Mouse (Mus musculus): ENCODE measurements around the gene Stxbp1. TPM values are rescaled to one million over a fixed set of nuclear protein-coding genes. Genes with fewer than 3 reads are reported as not detected.

Gene Stxbp1
- polyA plus RNA-seq, 1 experiment = 666 TPM

GRCm38 (mm10) chr2:32761361-32761760 is 85.7 kb downstream of the Stxbp1 start:
- no peak for DNase-seq (ENCODE audit: extremely low spot score in 1 of 2, low spot score in 1 of 2)

- DNase-seq (ENCODE audit: extremely low spot score in 1 of 2, low spot score in 1 of 2) = no peak
Observed at GRCm38 (mm10) chr2:32759001-32759400, 88.0 kb downstream of the Stxbp1 start.

DNA sequence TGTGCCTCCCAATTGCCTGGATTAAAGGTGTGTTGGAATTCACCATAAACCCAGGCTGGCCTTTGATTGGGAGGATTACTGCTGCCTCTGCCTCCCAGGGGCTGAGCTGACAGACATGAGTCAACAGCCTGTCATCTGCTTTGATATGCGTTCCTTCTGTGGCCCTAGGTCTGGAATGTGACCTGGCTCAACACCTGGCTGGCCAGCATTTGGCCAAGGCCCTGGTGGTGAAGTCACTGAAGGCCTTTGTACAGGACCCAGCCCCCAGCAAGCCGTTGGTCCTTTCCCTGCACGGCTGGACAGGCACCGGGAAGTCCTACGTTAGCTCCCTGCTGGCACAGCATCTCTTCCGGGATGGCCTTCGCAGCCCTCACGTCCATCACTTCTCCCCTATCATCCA is 88.5 kb downstream of the Stxbp1 start:
- DNase-seq (ENCODE audit: extremely low spot score in 1 of 2, low spot score in 1 of 2) = no peak

DNA sequence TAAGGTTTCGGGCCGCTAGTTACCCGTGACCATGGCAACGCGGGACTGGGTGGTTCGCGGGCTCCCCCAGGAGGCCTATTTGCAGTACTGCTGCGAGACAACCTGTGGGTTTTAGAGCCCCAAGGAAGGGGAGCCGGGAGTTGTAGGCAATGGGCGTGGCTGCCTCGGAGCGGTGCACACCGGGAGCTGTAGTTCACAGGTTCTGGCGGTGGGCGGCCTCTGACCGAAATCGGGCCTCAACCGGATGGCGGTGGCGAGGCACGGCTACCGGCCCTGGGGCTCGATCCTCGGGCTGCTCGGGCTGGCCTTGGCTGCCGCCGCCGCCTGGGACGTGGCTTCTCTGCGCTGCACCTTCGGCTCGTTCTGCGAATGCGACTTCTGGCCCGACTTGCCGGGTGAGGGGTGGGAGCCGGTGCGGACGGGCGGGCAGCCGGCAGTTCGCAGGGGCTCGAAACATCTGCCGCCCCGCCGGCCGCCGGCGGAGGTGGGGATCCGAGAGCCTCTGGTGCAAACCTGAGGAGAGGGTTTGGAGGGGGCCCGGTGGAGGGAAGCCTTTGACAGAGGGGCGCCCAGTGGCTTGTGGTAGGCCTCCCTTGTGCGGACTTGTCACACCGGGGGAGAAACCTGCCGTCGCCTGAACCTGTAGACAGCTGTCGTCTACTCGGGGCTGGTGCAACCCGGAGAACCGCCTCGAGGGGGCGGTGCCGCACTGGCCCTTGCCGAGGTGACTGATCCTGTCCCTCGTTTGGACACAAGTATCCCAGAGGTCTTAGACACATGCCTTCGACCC is 89.8 kb downstream of the Stxbp1 start, which contains the start of gene Tor2a:
Gene Tor2a (plus strand): TSS at position 179 of the 790 bp plus-strand sequence.
- DNase-seq (ENCODE audit: extremely low spot score in 1 of 2, low spot score in 1 of 2) = peak; percentile 97 to 99

DNA sequence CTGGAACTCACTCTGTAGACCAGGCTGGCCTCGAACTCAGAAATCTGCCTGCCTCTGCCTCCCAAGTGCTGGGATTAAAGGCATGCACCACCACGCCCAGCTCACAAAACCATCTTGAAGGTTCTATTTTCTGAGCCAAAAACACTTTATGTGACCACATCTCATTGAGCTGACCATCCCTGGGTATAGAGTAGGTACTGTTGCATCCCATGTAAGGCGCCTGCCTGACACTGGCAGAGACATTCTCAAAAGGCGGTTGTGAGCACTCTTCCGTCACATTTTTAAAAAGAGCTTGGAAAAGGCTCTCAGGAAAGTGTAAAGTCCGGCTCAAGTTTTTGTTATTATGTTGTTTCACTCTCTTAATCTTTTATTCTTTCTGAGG is 90.4 kb downstream of the Stxbp1 start:
- no peak for DNase-seq (ENCODE audit: extremely low spot score in 1 of 2, low spot score in 1 of 2)

DNA sequence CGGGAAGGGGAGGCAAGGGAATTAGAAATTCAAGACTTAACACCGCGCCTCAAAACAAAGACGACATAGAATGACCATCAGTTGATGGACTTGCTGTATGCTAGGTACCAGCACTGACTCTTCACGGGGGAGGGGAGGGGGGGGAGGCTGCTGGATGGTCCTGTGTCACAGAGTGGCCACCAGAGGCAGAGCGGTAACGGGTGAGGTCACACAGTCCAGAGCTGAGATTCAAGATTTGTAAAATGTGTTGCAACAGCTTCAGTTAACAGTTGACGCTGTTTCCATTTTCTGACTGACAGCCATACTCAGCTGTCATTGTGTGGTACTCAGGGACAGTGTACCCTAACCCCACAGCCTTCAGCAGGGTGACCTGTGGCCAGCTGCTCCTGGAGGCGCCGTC is 94.9 kb downstream of the Stxbp1 start:
- DNase-seq (ENCODE audit: extremely low spot score in 1 of 2, low spot score in 1 of 2) = no peak

DNA sequence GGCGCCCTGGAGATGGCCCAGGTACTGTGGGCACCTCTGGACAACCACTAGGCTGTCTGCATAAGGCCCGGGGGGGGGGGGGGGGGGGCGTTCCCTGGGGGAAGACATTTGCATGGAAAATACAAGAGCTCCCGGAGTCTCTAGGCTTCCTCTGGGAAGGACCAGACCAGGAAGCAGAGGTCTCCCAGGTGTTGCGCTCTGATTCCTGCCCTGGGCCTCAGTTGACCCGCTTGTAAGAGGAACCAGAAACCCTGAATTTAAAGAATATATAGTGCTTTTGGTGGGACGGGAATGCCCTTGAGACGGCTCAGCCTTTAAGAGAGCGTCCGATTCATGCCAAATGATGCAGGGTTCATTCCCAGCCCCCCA is 95.4 kb downstream of the Stxbp1 start:
- no peak for DNase-seq (ENCODE audit: extremely low spot score in 1 of 2, low spot score in 1 of 2)

DNA sequence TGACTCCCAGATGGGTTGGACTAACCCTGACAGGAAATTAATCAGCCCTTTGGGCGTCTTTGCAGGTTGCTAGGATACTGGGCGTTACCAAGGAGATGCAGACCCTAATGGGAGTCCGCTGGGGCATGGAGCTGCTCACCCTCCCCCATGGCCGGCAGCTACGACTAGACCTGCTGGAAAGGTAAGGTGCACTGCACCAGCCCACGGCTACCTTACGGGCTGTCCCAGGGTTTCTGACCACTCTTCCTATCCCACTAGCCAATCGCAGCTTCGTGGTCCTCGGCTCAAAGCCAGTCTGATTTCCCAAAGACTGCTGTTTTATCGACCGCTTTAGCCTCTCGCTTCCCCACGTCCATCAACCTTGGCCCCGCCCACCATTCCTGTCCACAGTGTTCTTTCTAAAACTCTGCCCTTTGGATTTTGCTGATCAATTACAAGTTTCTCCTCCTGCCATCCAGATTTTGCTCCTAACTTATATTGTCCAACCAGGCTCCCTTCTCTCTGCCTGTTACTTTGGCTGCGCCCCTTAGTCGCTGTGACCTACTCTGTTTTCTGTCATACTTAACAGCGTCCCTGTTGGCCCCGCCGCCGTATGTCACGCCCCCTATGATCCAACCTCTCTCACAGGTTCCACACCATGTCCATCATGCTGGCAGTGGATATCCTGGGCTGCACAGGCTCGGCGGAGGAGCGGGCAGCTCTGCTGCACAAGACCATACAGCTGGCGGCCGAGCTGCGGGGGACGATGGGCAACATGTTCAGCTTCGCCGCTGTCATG is 96.0 kb downstream of the Stxbp1 start:
- no peak for DNase-seq (ENCODE audit: extremely low spot score in 1 of 2, low spot score in 1 of 2)

DNA sequence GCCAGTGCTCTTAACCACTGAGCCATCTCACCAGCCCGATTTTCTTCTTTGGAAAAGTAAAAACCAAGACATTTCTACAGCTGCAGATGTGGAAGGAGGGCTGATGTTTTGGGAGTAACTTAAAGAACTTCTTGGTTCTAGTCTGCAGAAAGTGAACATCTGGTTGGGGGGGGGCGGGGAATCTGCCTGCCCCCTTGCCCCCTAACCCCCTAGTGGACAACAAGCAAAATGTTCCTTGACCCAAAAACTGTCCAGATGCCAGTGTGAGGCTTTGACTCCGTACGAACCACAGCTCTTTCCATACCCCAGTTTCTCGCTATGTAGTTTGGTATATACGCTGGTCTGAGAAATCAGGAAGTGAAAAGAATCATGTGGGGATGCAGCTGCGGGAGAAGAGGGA is 96.8 kb downstream of the Stxbp1 start:
- no peak for DNase-seq (ENCODE audit: extremely low spot score in 1 of 2, low spot score in 1 of 2)

DNA sequence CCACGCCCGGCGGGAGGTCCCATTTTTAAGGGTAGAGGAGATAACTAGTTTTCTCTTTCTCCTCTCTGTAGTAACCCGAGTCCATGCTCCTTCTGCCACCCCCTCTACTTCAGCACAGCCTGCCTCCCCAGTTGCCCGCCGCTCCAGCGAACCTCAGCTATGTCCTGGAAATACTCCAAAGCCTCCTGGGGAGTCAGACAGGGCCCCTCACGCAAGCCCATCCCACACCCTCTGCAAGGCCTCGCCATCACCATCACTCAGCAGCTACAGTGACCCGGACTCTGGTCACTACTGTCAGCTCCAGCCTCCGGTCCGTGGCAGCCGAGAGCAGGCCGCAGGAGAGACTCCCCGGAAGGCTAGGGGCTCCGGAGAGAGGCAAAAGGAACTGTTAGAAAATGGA is 98.0 kb downstream of the Stxbp1 start:
- DNase-seq (ENCODE audit: extremely low spot score in 1 of 2, low spot score in 1 of 2) = no peak

- DNase-seq (ENCODE audit: extremely low spot score in 1 of 2, low spot score in 1 of 2) = no peak
Observed at GRCm38 (mm10) chr2:32744272-32744982, 102.6 kb downstream of the Stxbp1 start.

- peak; percentile 79 to 89 for DNase-seq (ENCODE audit: extremely low spot score in 1 of 2, low spot score in 1 of 2)
Observed at GRCm38 (mm10) chr2:32742173-32742531, 104.9 kb downstream of the Stxbp1 start.

GRCm38 (mm10) chr2:32741273-32742172 is 105.5 kb downstream of the Stxbp1 start:
- peak in 1 of 2 experiments; percentile 62 for DNase-seq (ENCODE audit: extremely low spot score in 1 of 2, low spot score in 1 of 2)

- DNase-seq (ENCODE audit: extremely low spot score in 1 of 2, low spot score in 1 of 2) = no peak
Observed at GRCm38 (mm10) chr2:32740916-32741272, 106.2 kb downstream of the Stxbp1 start, which contains the start of gene 6330409D20Rik. TSS of gene 6330409D20Rik (minus strand) at chr2:32741016.

DNA sequence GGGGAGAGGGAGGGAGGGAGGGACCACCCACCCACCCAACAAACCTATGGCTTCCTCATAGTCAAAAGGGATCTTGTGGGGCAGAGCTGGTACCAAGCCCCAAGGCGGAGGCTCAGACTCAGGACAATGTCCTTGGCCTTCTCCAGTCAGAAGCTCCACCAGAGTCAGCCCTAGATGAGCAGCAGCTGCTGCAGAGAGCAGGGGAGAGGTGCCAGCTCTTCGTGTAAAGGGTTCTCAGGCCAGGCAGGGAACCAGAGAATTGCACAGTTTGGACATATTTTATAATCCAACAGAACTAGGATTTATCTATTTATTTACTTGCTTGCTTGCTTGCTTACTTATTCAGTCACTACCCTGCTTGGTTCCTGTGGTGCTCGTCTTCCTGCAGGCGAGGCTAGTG is 107.7 kb downstream of the Stxbp1 start:
- DNase-seq (ENCODE audit: extremely low spot score in 1 of 2, low spot score in 1 of 2) = no peak

Other genes starting within 250 kb of the Stxbp1 start
- gene St6galnac6, start 247.5 kb downstream of the Stxbp1 start, polyA plus RNA-seq (2012; rRNA removed) = 98.8 and 112 TPM in 2 replicates
- gene Ak1, start 225.5 kb downstream of the Stxbp1 start, polyA plus RNA-seq (2012; rRNA removed) = 151 and 154 TPM in 2 replicates
- gene Eng, start 200.7 kb downstream of the Stxbp1 start, polyA plus RNA-seq (2012; rRNA removed) = 34.7 and 37.7 TPM in 2 replicates
- 16.8 and 24.8 TPM in 2 replicates for gene Fpgs, start 143.1 kb downstream of the Stxbp1 start, polyA plus RNA-seq (2012; rRNA removed)
- 250 and 268 TPM in 2 replicates for gene Cdk9, start 134.2 kb downstream of the Stxbp1 start, polyA plus RNA-seq (2012; rRNA removed)
- gene Sh2d3c, start 126.2 kb downstream of the Stxbp1 start, polyA plus RNA-seq (2012; rRNA removed) = 28.1 and 28.6 TPM in 2 replicates
- gene 6330409D20Rik, start 106.2 kb downstream of the Stxbp1 start, polyA plus RNA-seq (2012; rRNA removed) = 3.2 and 3.5 TPM in 2 replicates
- gene Tor2a, start 90.0 kb downstream of the Stxbp1 start, polyA plus RNA-seq (2012; rRNA removed) = 60.0 and 69.0 TPM in 2 replicates
- gene Ttc16, start 71.6 kb downstream of the Stxbp1 start, polyA plus RNA-seq (2012; rRNA removed) = 1.7 and 1.9 TPM in 2 replicates
- gene Ptrh1, start 71.5 kb downstream of the Stxbp1 start, polyA plus RNA-seq (2012; rRNA removed) = 7.9 and 8.9 TPM in 2 replicates
- 1.8 and 4.8 TPM in 2 replicates for gene Cfap157, start 62.8 kb downstream of the Stxbp1 start, polyA plus RNA-seq (2012; rRNA removed)
- gene Fam129b, start 28.9 kb upstream of the Stxbp1 start, polyA plus RNA-seq (2012; rRNA removed) = 28.3 and 30.0 TPM in 2 replicates
- gene Rpl12, start 114.3 kb upstream of the Stxbp1 start, polyA plus RNA-seq (2012; rRNA removed) = 374 and 403 TPM in 2 replicates
- 21.5 and 26.0 TPM in 2 replicates for gene Lrsam1, start 114.4 kb upstream of the Stxbp1 start, polyA plus RNA-seq (2012; rRNA removed)
- gene Slc2a8, start 134.8 kb upstream of the Stxbp1 start, polyA plus RNA-seq (2012; rRNA removed) = 37.7 and 40.8 TPM in 2 replicates